8 mouse cellular contexts compared by ENCODE assay signal in the genomic region with DNA sequence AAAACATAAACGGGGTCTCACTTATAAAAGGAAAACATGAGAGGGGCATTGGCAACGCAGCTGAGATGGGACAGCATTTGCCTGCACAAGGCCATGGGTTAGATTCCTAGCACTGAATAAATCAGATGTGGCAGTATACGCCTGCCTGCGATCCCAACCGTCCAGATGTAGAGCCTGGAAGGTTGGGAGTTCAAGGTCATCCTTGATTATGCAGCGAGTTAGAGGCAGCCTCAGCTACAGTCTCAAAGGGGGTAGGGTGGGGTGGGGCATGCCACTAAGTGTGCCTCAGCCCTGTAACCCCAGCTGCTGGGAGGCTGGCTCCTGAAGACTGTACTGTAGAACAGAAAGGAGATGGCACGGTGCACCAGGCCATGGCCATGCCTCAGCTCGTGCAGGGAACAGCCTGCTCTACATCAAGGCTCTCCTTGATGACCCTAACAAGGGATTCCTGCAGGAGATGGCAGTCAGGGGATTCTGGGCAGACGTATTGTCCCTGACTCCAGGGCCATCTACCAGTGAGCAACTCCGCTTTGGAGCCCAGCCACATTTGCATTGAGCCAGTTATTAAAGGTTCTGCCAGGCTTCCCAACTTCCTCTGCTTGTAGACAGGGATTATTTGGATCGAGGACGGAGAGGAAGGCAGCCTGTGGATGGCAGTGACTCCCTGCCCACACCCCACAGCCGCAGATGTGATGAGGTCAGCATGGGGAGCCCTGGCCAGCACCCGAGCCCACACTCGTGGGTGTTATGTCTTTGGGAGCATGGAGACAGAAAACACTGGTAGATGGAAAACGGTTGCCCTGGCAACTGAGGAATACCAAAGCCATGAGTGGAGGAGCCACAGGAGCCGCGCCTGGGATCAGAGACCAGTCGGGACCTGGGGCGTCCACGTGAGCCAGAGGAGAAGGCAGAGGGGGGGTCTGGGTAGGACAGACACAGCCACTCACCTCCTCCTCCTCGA. TPM values are rescaled to one million over a fixed set of nuclear protein-coding genes. Genes with fewer than 3 reads are reported as not detected.
DNase-seq lines count a peak whose midpoint lies in the region; ATAC-seq and TF ChIP-seq lines count a peak whose summit lies in the region.

No protein-coding gene starts in this region.

- no peak for TF ChIP-seq POLR2A in cerebellum, adult 2 months (IDR thresholded peaks at IDR 0.05; ENCODE audit: borderline replicate concordance, insufficient read depth, low read length)

- peak overlapping the region; percentile 45; the same call in 1 of the 2 replicates for H3K27ac ChIP-seq in hindbrain, postnatal 0 days
- H3K27ac ChIP-seq in hindbrain, embryonic 12.5 days: no peak overlapping the region
- H3K27ac ChIP-seq in cerebellum, adult 2 months (ENCODE audit: insufficient read depth, low read length): no peak overlapping the region

- H3K9ac ChIP-seq in hindbrain, postnatal 0 days (replicated peaks; ENCODE audit: low read length): no peak overlapping the region
- H3K9ac ChIP-seq in hindbrain, embryonic 12.5 days: no peak overlapping the region

- intact Hi-C loops in left cerebral cortex, postnatal 4 days (cut with DNase I): no loop called here

- no peak overlapping the region for H3K4me3 ChIP-seq in hindbrain, postnatal 0 days (ENCODE audit: low read length)
- no peak overlapping the region for H3K4me3 ChIP-seq in hindbrain, embryonic 12.5 days
- H3K4me3 ChIP-seq in cerebellum, adult 2 months (replicated peaks; ENCODE audit: insufficient read depth, low read depth, low read length): no peak overlapping the region

- peak; percentile 66 for ATAC-seq in hindbrain, postnatal 0 days
- no peak for ATAC-seq in hindbrain, embryonic 12.5 days (ENCODE audit: low FRiP score)
- ATAC-seq in erythroblast, adult 5-6 weeks (replicated peaks; ENCODE audit: low FRiP score, poor library complexity, severe bottlenecking): no peak

- H3K36me3 ChIP-seq in hindbrain, postnatal 0 days (ENCODE audit: insufficient read depth, low read length): no peaks in the 10 kb centered on the region
- H3K36me3 ChIP-seq in hindbrain, embryonic 12.5 days: no peaks in the 10 kb centered on the region

- peaks cover 8% of the 10 kb centered on the region; the same call in 1 of the 2 replicates for H3K4me1 ChIP-seq in hindbrain, postnatal 0 days (ENCODE audit: insufficient read depth, low read length)
- peaks cover 9% of the 10 kb centered on the region; the same call in 1 of the 2 replicates for H3K4me1 ChIP-seq in hindbrain, embryonic 12.5 days
- H3K4me1 ChIP-seq in cerebellum, adult 2 months (ENCODE audit: control insufficient read depth, insufficient read depth, low read length): no peaks in the 10 kb centered on the region

- TF ChIP-seq CTCF in hindbrain, postnatal 0 days (IDR thresholded peaks at IDR 0.05; ENCODE audit: low read depth): no peak
- no peak for TF ChIP-seq CTCF in cerebellum, adult 2 months (IDR thresholded peaks at IDR 0.05; ENCODE audit: borderline replicate concordance, insufficient read depth, low read depth, low read length)

- no peaks in the 10 kb centered on the region for H3K9me3 ChIP-seq in hindbrain, postnatal 0 days (ENCODE audit: low read length)
- peaks cover 3% of the 10 kb centered on the region; the same call in 1 of the 2 replicates for H3K9me3 ChIP-seq in hindbrain, embryonic 12.5 days (replicated peaks)

- no peaks in the 10 kb centered on the region for H3K27me3 ChIP-seq in hindbrain, postnatal 0 days (ENCODE audit: insufficient read depth, low read length)
- H3K27me3 ChIP-seq in hindbrain, embryonic 12.5 days: peaks cover 4% of the 10 kb centered on the region; the same call in 1 of the 2 replicates
- no peaks in the 10 kb centered on the region for H3K27me3 ChIP-seq in cerebellum, adult 2 months (ENCODE audit: control insufficient read depth, insufficient read depth, low read length)

- DNase-seq in hindbrain, postnatal 0 days (ENCODE audit: low spot score): peak; percentile 63
- DNase-seq in adrenal gland, postnatal 36 days: peak; percentile 77 to 78
- DNase-seq in left cerebral cortex, postnatal 4 days: peak; percentile 20
- peak; percentile 12 for DNase-seq in right cerebral cortex, postnatal 14 days
- DNase-seq in kidney, adult 18-20 months: no peak
- DNase-seq in cerebellum, adult 2 months: no peak

- WGBS in hindbrain, postnatal 0 days: 42% methylated on average over 22 of the region's 22 CpGs
- 69% methylated on average over 22 of the region's 22 CpGs for WGBS in hindbrain, embryonic 12.5 days
- 32% methylated on average over 22 of the region's 22 CpGs for WGBS in cerebellum, adult 2 months

- no peak overlapping the region for H3K4me2 ChIP-seq in hindbrain, postnatal 0 days (ENCODE audit: low read depth, low read length)
- no peak overlapping the region for H3K4me2 ChIP-seq in hindbrain, embryonic 12.5 days (replicated peaks)

RNA-seq across cellular contexts. Expression of a gene that starts 38.7 kb away (rescaled TPM):
- 3.4 and 4.3 TPM in 2 replicates for total RNA-seq in hindbrain, postnatal 0 days (2014; rRNA removed)
- 3.1 and 3.7 TPM in 2 replicates for polyA plus RNA-seq in hindbrain, postnatal 0 days (2015; fragmentation: Nextera tagmentation; extraction: Ambion mirVana)
- 7.4 and 7.7 TPM in 2 replicates for polyA plus RNA-seq in hindbrain, embryonic 12.5 days (2016; fragmentation: Nextera tagmentation; extraction: Ambion mirVana)
- 10 to 100 TPM in 1 of 2 experiments, 1 to 10 TPM in 1; 8.9 to 12.9 TPM for total RNA-seq in adrenal gland, postnatal 36 days (2021)
- total RNA-seq in left cerebral cortex, postnatal 4 days (2021): 1 to 10 TPM; 3.5 to 4.3 TPM
- 3.3 TPM in 2 replicates for polyA plus RNA-seq in cerebellum, adult 2 months (2012; rRNA removed)
- 0.96 and 4.2 TPM in 2 replicates for total RNA-seq in erythroblast, adult 5-6 weeks (2015; ENCODE audit: low replicate concordance)
- 2.4 and 2.8 TPM in 2 replicates for total RNA-seq in erythroblast, adult 5-6 weeks (2017; ENCODE audit: low replicate concordance)

Comparison
In these comparisons a context has a peak if more than half of its experiments do, and no peak if none do; other contexts are left out.
1. DNase-seq: peak in hindbrain, postnatal 0 days (single experiment), adrenal gland, postnatal 36 days (2 of 2), left cerebral cortex, postnatal 4 days (single experiment) and right cerebral cortex, postnatal 14 days (single experiment); none in kidney, adult 18-20 months (single experiment) and cerebellum, adult 2 months (0 of 2).